Mouse (Mus musculus) cortical plate, adult 2 months (tissue): ENCODE measurements around the gene Zbtb16.

Source experiments
- CTCF ChIP-seq: fragments of 200-500 bp; IDR thresholded peaks from 2 replicates; pipeline ENCODE4 v1.5.1; 2011; ENCODE audit warnings: mild to moderate bottlenecking, control low read depth, low read length; ENCODE audit not compliant: insufficient read depth; ENCODE audit errors: extremely low read depth
- POLR2A ChIP-seq: fragments of 200-500 bp; IDR thresholded peaks from 2 replicates; pipeline ENCODE4 v1.6.1; 2011; ENCODE audit warnings: mild to moderate bottlenecking, low read length, control low read depth; ENCODE audit not compliant: insufficient read depth; ENCODE audit errors: extremely low read depth

- TF ChIP-seq CTCF (no peak), POLR2A (no peak)
Observed at GRCm38 (mm10) chr9:48650846-48651245, 185.2 kb downstream of the Zbtb16 start.
